Mouse (Mus musculus) midbrain, embryonic 15.5 days (tissue): ENCODE results near the gene Gmpr. TPM values are rescaled to one million over a fixed set of nuclear protein-coding genes. Genes with fewer than 3 reads are reported as not detected.

ENCODE experiments used
- ATAC-seq: fragments of 200-750 bp; cut with Nextera tagmentation; replicated peaks from 2 replicates; pipeline ENCODE4 v1.8.0; 2017; ENCODE audit warnings: moderate TSS enrichment
- H3K27ac ChIP-seq: fragments of 300-500 bp; sonication (generic); 2 replicates; pipeline ENCODE4 v1.5.1; 2015; ENCODE audit warnings: mild to moderate bottlenecking, inconsistent platforms
- H3K27me3 ChIP-seq: fragments of 300-500 bp; sonication (generic); replicated peaks from 2 replicates; pipeline ENCODE4 v1.6.1; 2015; ENCODE audit warnings: inconsistent platforms
- H3K36me3 ChIP-seq: fragments of 300-500 bp; sonication (generic); replicated peaks from 2 replicates; pipeline ENCODE4 v1.6.1; 2015; ENCODE audit warnings: inconsistent platforms
- H3K4me1 ChIP-seq: fragments of 300-500 bp; sonication (generic); 2 replicates; pipeline ENCODE4 v1.6.1; 2015; ENCODE audit warnings: inconsistent platforms
- H3K4me2 ChIP-seq: fragments of 300-500 bp; sonication (generic); 2 replicates; pipeline ENCODE4 v1.6.1; 2015; ENCODE audit warnings: inconsistent platforms, mild to moderate bottlenecking, moderate library complexity
- H3K4me3 ChIP-seq: fragments of 300-500 bp; sonication (generic); 2 replicates; pipeline ENCODE4 v1.5.1; 2015; ENCODE audit warnings: mild to moderate bottlenecking, inconsistent platforms
- H3K9ac ChIP-seq: fragments of 300-500 bp; sonication (generic); 2 replicates; pipeline ENCODE4 v1.6.1; 2015; ENCODE audit warnings: mild to moderate bottlenecking, inconsistent platforms
- H3K9me3 ChIP-seq: fragments of 300-500 bp; sonication (generic); 2 replicates; pipeline ENCODE4 v1.6.1; 2016; ENCODE audit warnings: inconsistent platforms
- WGBS: fragments of 180-500 bp; shearing (Covaris S2); methylation state at CpG from one replicate; pipeline ENCODE4 v1.1.7; 2015; ENCODE audit warnings: mixed read lengths; 5-methylcytosine and 5-hydroxymethylcytosine counted together
- polyA plus RNA-seq: library from polyadenylated mRNA; unstranded; fragments of >200 nt; fragmentation: Nextera tagmentation; extraction: Ambion mirVana; gene quantifications from 2 replicates; pipeline ENCODE4 v1.2.1, GENCODE M21; 2015

Gmpr gene
- polyA plus RNA-seq, 1 experiment from 2014 or later, result 31.7 TPM

- WGBS, result 28% methylated on average over 6 of the region's 6 CpGs
- no peak for ATAC-seq
- no peak overlapping the region; the same call in 1 of the 2 replicates for H3K27ac ChIP-seq
- no peaks in the 10 kb centered on the region for H3K9me3 ChIP-seq
- H3K4me2 ChIP-seq, result no peak overlapping the region
- H3K27me3 ChIP-seq, result no peaks in the 10 kb centered on the region
- no peak overlapping the region for H3K9ac ChIP-seq
- no peaks in the 10 kb centered on the region for H3K36me3 ChIP-seq
- no peak overlapping the region for H3K4me3 ChIP-seq
- peaks cover 13% of the 10 kb centered on the region for H3K4me1 ChIP-seq
Observed at GRCm38 (mm10) chr13:45530754-45531153, 23.5 kb downstream of the Gmpr start.

GRCm38 (mm10) chr13:45535731-45536453 lies 28.6 kb downstream of the Gmpr start:
- 92% methylated on average over 9 of the region's 9 CpGs for WGBS
- Histone ChIP-seq H3K9ac (no peak overlapping the region), H3K4me2 (no peak overlapping the region), H3K27ac (no peak overlapping the region), H3K9me3 (no peaks in the 10 kb centered on the region), H3K4me1 (peaks cover 13% of the 10 kb centered on the region), H3K27me3 (no peaks in the 10 kb centered on the region), H3K4me3 (no peak overlapping the region), H3K36me3 (no peaks in the 10 kb centered on the region)
- ATAC-seq, result no peak

- H3K36me3 ChIP-seq, result no peaks in the 10 kb centered on the region
- no peak overlapping the region for H3K9ac ChIP-seq
- H3K4me2 ChIP-seq, result no peak overlapping the region
- ATAC-seq, result no peak
- WGBS, result 83% methylated on average over 9 of the region's 9 CpGs
- H3K27ac ChIP-seq, result no peak overlapping the region
- no peak overlapping the region for H3K4me3 ChIP-seq
- H3K27me3 ChIP-seq, result no peaks in the 10 kb centered on the region
- peaks cover 12% of the 10 kb centered on the region for H3K4me1 ChIP-seq
- H3K9me3 ChIP-seq, result no peaks in the 10 kb centered on the region
Observed at GRCm38 (mm10) chr13:45537110-45537509, 29.9 kb downstream of the Gmpr start.

GRCm38 (mm10) chr13:45538091-45538490 lies 30.8 kb downstream of the Gmpr start:
- Histone ChIP-seq H3K27ac (no peak overlapping the region), H3K27me3 (no peaks in the 10 kb centered on the region), H3K9me3 (no peaks in the 10 kb centered on the region), H3K4me3 (no peak overlapping the region), H3K9ac (no peak overlapping the region), H3K36me3 (no peaks in the 10 kb centered on the region), H3K4me1 (peaks cover 12% of the 10 kb centered on the region), H3K4me2 (no peak overlapping the region)
- no peak for ATAC-seq
- 88% methylated on average over 9 of the region's 9 CpGs for WGBS

GRCm38 (mm10) chr13:45538532-45539204 lies 31.4 kb downstream of the Gmpr start:
- H3K9ac ChIP-seq, result peak overlapping the region; percentile 64
- 30% methylated on average over 10 of the region's 10 CpGs for WGBS
- no peaks in the 10 kb centered on the region for H3K27me3 ChIP-seq
- ATAC-seq, result peak; percentile 95
- H3K9me3 ChIP-seq, result no peaks in the 10 kb centered on the region
- no peaks in the 10 kb centered on the region for H3K36me3 ChIP-seq
- peak overlapping the region; percentile 47 for H3K4me3 ChIP-seq
- H3K27ac ChIP-seq, result peak overlapping the region; percentile 83
- H3K4me2 ChIP-seq, result peak overlapping the region; percentile 81
- H3K4me1 ChIP-seq, result peaks cover 12% of the 10 kb centered on the region

- H3K4me3 ChIP-seq, result peak overlapping the region; percentile 47
- H3K36me3 ChIP-seq, result no peaks in the 10 kb centered on the region
- WGBS, result 4% methylated on average over 10 of the region's 10 CpGs
- peak overlapping the region; percentile 64 for H3K9ac ChIP-seq
- H3K9me3 ChIP-seq, result no peaks in the 10 kb centered on the region
- H3K4me2 ChIP-seq, result peak overlapping the region; percentile 81
- no peaks in the 10 kb centered on the region for H3K27me3 ChIP-seq
- H3K4me1 ChIP-seq, result peaks cover 12% of the 10 kb centered on the region
- peak; percentile 95 for ATAC-seq
- peak overlapping the region; percentile 83 for H3K27ac ChIP-seq
Observed at GRCm38 (mm10) chr13:45539205-45539568, 31.9 kb downstream of the Gmpr start.

GRCm38 (mm10) chr13:45545974-45546373 lies 38.7 kb downstream of the Gmpr start:
- no peak for ATAC-seq
- 88% methylated on average over 13 of the region's 13 CpGs for WGBS
- H3K4me1 ChIP-seq, result no peaks in the 10 kb centered on the region
- H3K27me3 ChIP-seq, result no peaks in the 10 kb centered on the region
- H3K27ac ChIP-seq, result no peak overlapping the region
- no peak overlapping the region for H3K9ac ChIP-seq
- no peak overlapping the region for H3K4me3 ChIP-seq
- H3K36me3 ChIP-seq, result no peaks in the 10 kb centered on the region
- no peaks in the 10 kb centered on the region for H3K9me3 ChIP-seq
- no peak overlapping the region for H3K4me2 ChIP-seq

- no peak for ATAC-seq
- 84% methylated on average over 4 of the region's 4 CpGs for WGBS
Observed at GRCm38 (mm10) chr13:45546946-45547345, 39.7 kb downstream of the Gmpr start.

GRCm38 (mm10) chr13:45547549-45547948 lies 40.3 kb downstream of the Gmpr start:
- no peaks in the 10 kb centered on the region for H3K9me3 ChIP-seq
- H3K27ac ChIP-seq, result no peak overlapping the region
- H3K27me3 ChIP-seq, result no peaks in the 10 kb centered on the region
- no peak overlapping the region for H3K4me2 ChIP-seq
- no peak overlapping the region for H3K9ac ChIP-seq
- peaks cover 3% of the 10 kb centered on the region; the same call in 1 of the 2 replicates for H3K4me1 ChIP-seq
- WGBS, result 84% methylated on average over 5 of the region's 5 CpGs
- H3K4me3 ChIP-seq, result no peak overlapping the region
- H3K36me3 ChIP-seq, result no peaks in the 10 kb centered on the region
- no peak for ATAC-seq

More at GRCm38 (mm10) chr13:45546946-45547345, 39.7 kb downstream of the Gmpr start:
- no peaks in the 10 kb centered on the region for H3K27me3 ChIP-seq
- H3K4me2 ChIP-seq, result no peak overlapping the region
- H3K36me3 ChIP-seq, result no peaks in the 10 kb centered on the region
- no peak overlapping the region for H3K9ac ChIP-seq
- H3K4me3 ChIP-seq, result no peak overlapping the region
- no peaks in the 10 kb centered on the region for H3K4me1 ChIP-seq
- no peaks in the 10 kb centered on the region for H3K9me3 ChIP-seq
- H3K27ac ChIP-seq, result no peak overlapping the region

- H3K4me3 ChIP-seq, result no peak overlapping the region
- WGBS, result 65% methylated on average over 7 of the region's 7 CpGs
- ATAC-seq, result no peak
Observed at GRCm38 (mm10) chr13:45553674-45554073, 46.4 kb downstream of the Gmpr start.

GRCm38 (mm10) chr13:45558367-45558766 lies 51.1 kb downstream of the Gmpr start:
- H3K4me2 ChIP-seq, result no peak overlapping the region
- no peak overlapping the region for H3K9ac ChIP-seq
- no peak overlapping the region for H3K27ac ChIP-seq
- 63% methylated on average over 4 of the region's 4 CpGs for WGBS
- H3K4me3 ChIP-seq, result no peak overlapping the region
- H3K4me1 ChIP-seq, result no peaks in the 10 kb centered on the region
- H3K36me3 ChIP-seq, result 0 out of 2 replicates have a peak, but pooled peaks cover 2% of the 10 kb centered on the region
- no peaks in the 10 kb centered on the region for H3K9me3 ChIP-seq
- ATAC-seq, result no peak
- H3K27me3 ChIP-seq, result no peaks in the 10 kb centered on the region

More at GRCm38 (mm10) chr13:45553674-45554073, 46.4 kb downstream of the Gmpr start:
- 0 out of 2 replicates have a peak, but pooled peaks cover 2% of the 10 kb centered on the region for H3K36me3 ChIP-seq
- H3K4me2 ChIP-seq, result no peak overlapping the region
- H3K9me3 ChIP-seq, result no peaks in the 10 kb centered on the region
- H3K27me3 ChIP-seq, result no peaks in the 10 kb centered on the region
- no peak overlapping the region for H3K27ac ChIP-seq
- H3K4me1 ChIP-seq, result peaks cover 3% of the 10 kb centered on the region; the same call in 1 of the 2 replicates
- no peak overlapping the region for H3K9ac ChIP-seq

GRCm38 (mm10) chr13:45559258-45559657 lies 52.0 kb downstream of the Gmpr start:
- H3K9me3 ChIP-seq, result no peaks in the 10 kb centered on the region
- H3K4me2 ChIP-seq, result no peak overlapping the region
- ATAC-seq, result no peak
- H3K27me3 ChIP-seq, result no peaks in the 10 kb centered on the region
- no peak overlapping the region for H3K27ac ChIP-seq
- 90% methylated on average over 3 of the region's 3 CpGs for whole genome bisulfite sequencing
- no peak overlapping the region for H3K9ac ChIP-seq
- 0 out of 2 replicates have a peak, but pooled peaks cover 2% of the 10 kb centered on the region for H3K36me3 ChIP-seq
- H3K4me1 ChIP-seq, result no peaks in the 10 kb centered on the region
- H3K4me3 ChIP-seq, result no peak overlapping the region
